Mouse (Mus musculus) erythroblast, embryonic 14.5 days (primary cell): ENCODE results near the gene Tbc1d25. TPM values are rescaled to one million over a fixed set of nuclear protein-coding genes. Genes with fewer than 3 reads are reported as not detected.
A peak's percentile ranks its signal among the peaks of the same experiment; 100 is the strongest.

Experiments
- H3K27me3 ChIP-seq: 2 replicates; pipeline ENCODE4 v1.6.1; 2012; ENCODE audit warnings: inconsistent platforms; ENCODE audit not compliant: control insufficient read depth
- H3K36me3 ChIP-seq: 2 replicates; pipeline ENCODE4 v1.6.1; 2012; ENCODE audit warnings: mild to moderate bottlenecking, inconsistent platforms; ENCODE audit not compliant: control insufficient read depth
- H3K4me1 ChIP-seq: 2 replicates; pipeline ENCODE4 v1.6.1; 2012; ENCODE audit warnings: inconsistent platforms; ENCODE audit not compliant: control insufficient read depth
- H3K4me3 ChIP-seq: replicated peaks from 2 replicates; pipeline ENCODE3; 2012; ENCODE audit warnings: moderate library complexity, mild to moderate bottlenecking, inconsistent platforms
- H3K9me3 ChIP-seq: 2 replicates; pipeline ENCODE4 v1.6.1; 2012; ENCODE audit warnings: low read length, inconsistent platforms, mixed read lengths; ENCODE audit not compliant: control insufficient read depth
- GATA1 ChIP-seq: IDR thresholded peaks from 2 replicates; pipeline ENCODE4 v1.6.1; 2012; ENCODE audit warnings: low read length, inconsistent platforms, mixed read lengths
- TAL1 ChIP-seq: IDR thresholded peaks from 3 replicates; pipeline ENCODE4 v1.6.1; 2012; ENCODE audit warnings: low read length, inconsistent platforms, mixed read lengths
- polyA plus RNA-seq: library from polyadenylated mRNA; stranded (reverse); fragments of >175 nt; gene quantifications from 2 replicates; pipeline ENCODE4 v1.2.3, GENCODE M21; 2012

The Tbc1d25 gene
- polyA plus RNA-seq, 1 experiment, result 0.32 TPM

- Histone ChIP-seq H3K9me3 (no peaks in the 10 kb centered on the region; the same call in 1 of the 2 replicates), H3K36me3 (no peaks in the 10 kb centered on the region), H3K27me3 (peaks cover 23% of the 10 kb centered on the region), H3K4me3 (no peak overlapping the region), H3K4me1 (peaks cover 22% of the 10 kb centered on the region)
- TF ChIP-seq GATA1 (no peak), TAL1 (no peak)
These were observed 31.2 kb upstream of the Tbc1d25 start for GRCm38 (mm10) chrX:8207224-8207623.

- Histone ChIP-seq H3K9me3 (no peaks in the 10 kb centered on the region; the same call in 1 of the 2 replicates), H3K4me1 (peaks cover 22% of the 10 kb centered on the region), H3K27me3 (peaks cover 23% of the 10 kb centered on the region), H3K36me3 (no peaks in the 10 kb centered on the region), H3K4me3 (peak overlapping the region; percentile 62)
- no peak for TF ChIP-seq TAL1
- no peak for TF ChIP-seq GATA1
These were observed 30.8 kb upstream of the Tbc1d25 start for GRCm38 (mm10) chrX:8206694-8207197.

- Histone ChIP-seq H3K36me3 (no peaks in the 10 kb centered on the region), H3K27me3 (peaks cover 23% of the 10 kb centered on the region), H3K4me3 (peak within 1 kb of the TSS; percentile 62), H3K4me1 (peaks cover 20% of the 10 kb centered on the region), H3K9me3 (no peaks in the 10 kb centered on the region; the same call in 1 of the 2 replicates)
- TF ChIP-seq TAL1, result no peak
- no peak for TF ChIP-seq GATA1
These were observed 30.2 kb upstream of the Tbc1d25 start, which contains the start of gene Porcn for GRCm38 (mm10) chrX:8206015-8206693. TSS of gene Porcn (minus strand) at chrX:8206525.

- TF ChIP-seq GATA1 (no peak), TAL1 (no peak)
- Histone ChIP-seq H3K4me1 (peaks cover 20% of the 10 kb centered on the region), H3K9me3 (no peaks in the 10 kb centered on the region; the same call in 1 of the 2 replicates), H3K36me3 (no peaks in the 10 kb centered on the region), H3K4me3 (no peak overlapping the region), H3K27me3 (peaks cover 23% of the 10 kb centered on the region)
These were observed 29.6 kb upstream of the Tbc1d25 start for GRCm38 (mm10) chrX:8205551-8205950.

- Histone ChIP-seq H3K4me3 (no peak overlapping the region), H3K27me3 (peaks cover 23% of the 10 kb centered on the region), H3K9me3 (no peaks in the 10 kb centered on the region; the same call in 1 of the 2 replicates), H3K36me3 (no peaks in the 10 kb centered on the region), H3K4me1 (peaks cover 20% of the 10 kb centered on the region)
- TF ChIP-seq TAL1 (no peak), GATA1 (no peak)
These were observed 29.1 kb upstream of the Tbc1d25 start for GRCm38 (mm10) chrX:8205088-8205487.

- Histone ChIP-seq H3K36me3 (no peaks in the 10 kb centered on the region), H3K27me3 (peaks cover 23% of the 10 kb centered on the region), H3K4me3 (no peak overlapping the region), H3K9me3 (no peaks in the 10 kb centered on the region; the same call in 1 of the 2 replicates), H3K4me1 (peaks cover 20% of the 10 kb centered on the region)
- TF ChIP-seq TAL1 (no peak), GATA1 (no peak)
These were observed 28.1 kb upstream of the Tbc1d25 start for GRCm38 (mm10) chrX:8204076-8204475.

GRCm38 (mm10) chrX:8203105-8203504 lies 27.1 kb upstream of the Tbc1d25 start:
- Histone ChIP-seq H3K4me3 (no peak overlapping the region), H3K4me1 (peaks cover 20% of the 10 kb centered on the region), H3K36me3 (no peaks in the 10 kb centered on the region), H3K9me3 (no peaks in the 10 kb centered on the region; the same call in 1 of the 2 replicates), H3K27me3 (peaks cover 23% of the 10 kb centered on the region)
- no peak for TF ChIP-seq GATA1
- no peak for TF ChIP-seq TAL1

GRCm38 (mm10) chrX:8193419-8193723 lies 17.4 kb upstream of the Tbc1d25 start, which contains the start of gene Ebp:
TSS of gene Ebp (minus strand) at chrX:8193512.
- H3K4me3 ChIP-seq, result peak within 1 kb of the TSS; percentile 92
- peaks cover 6% of the 10 kb centered on the region; the same call in 1 of the 2 replicates for H3K9me3 ChIP-seq
- H3K27me3 ChIP-seq, result no peaks in the 10 kb centered on the region

GRCm38 (mm10) chrX:8192640-8193418 lies 16.8 kb upstream of the Tbc1d25 start:
- Histone ChIP-seq H3K27me3 (no peaks in the 10 kb centered on the region), H3K9me3 (peaks cover 6% of the 10 kb centered on the region; the same call in 1 of the 2 replicates), H3K36me3 (peaks cover 11% of the 10 kb centered on the region), H3K4me1 (peaks cover 24% of the 10 kb centered on the region), H3K4me3 (peak overlapping the region; percentile 92)
- TF ChIP-seq GATA1 (no peak), TAL1 (no peak)

More at GRCm38 (mm10) chrX:8193419-8193723, 17.4 kb upstream of the Tbc1d25 start, which contains the start of gene Ebp:
- Histone ChIP-seq H3K36me3 (peaks cover 7% of the 10 kb centered on the region), H3K4me1 (peaks cover 24% of the 10 kb centered on the region)
- TF ChIP-seq GATA1, result no peak
- TF ChIP-seq TAL1, result no peak
